Mouse (Mus musculus): ENCODE data around the gene Cfap97d1. TPM values are rescaled to one million over a fixed set of nuclear protein-coding genes. Genes with fewer than 3 reads are reported as not detected.

Cfap97d1 gene
- polyA plus RNA-seq, 1 experiment, result not detected

DNA sequence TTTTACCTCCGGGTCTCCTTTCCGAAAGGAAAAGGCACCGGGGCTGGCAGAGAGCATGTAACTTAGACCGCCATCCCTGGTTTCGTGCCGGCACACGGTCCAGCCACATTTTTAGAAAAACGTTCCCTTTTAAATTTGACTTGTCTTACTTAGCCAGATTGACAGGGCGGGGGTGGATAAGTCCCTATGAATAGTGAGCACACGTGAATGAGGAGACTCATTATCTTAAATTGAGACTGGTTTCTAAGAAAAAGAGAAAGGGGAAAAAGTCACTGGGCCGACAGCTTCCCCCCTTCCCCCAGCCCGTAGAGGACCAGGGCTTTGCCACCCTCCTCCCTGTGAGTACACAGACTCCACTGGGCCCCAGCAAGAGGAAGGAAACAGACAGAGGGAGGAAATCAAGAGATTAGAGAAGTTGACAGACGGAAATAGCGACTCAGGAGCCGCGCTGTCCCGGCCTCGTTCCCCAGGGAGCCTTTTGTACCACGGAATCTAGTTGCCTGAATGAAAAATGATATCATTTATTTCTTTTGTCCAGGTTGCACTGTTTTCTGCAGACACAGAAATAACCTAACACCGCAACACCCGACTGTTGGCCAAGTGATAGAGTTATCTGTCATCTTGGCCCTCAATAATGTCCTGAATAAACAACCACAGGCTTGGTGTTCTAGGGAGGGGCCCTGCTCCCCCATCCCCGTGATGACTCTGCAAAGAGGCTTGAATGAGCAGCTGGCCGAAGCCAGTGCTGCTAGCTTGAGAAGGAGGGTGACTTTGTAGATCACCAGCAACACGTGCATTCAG lies 31.3 kb upstream of the Cfap97d1 start:
- Histone ChIP-seq H3K4me3 (replicated peaks; ENCODE audit: insufficient read depth, low read depth, low read length) (no peak overlapping the region), H3K27me3 (ENCODE audit: control insufficient read depth, insufficient read depth, low read length) (no peaks in the 10 kb centered on the region), H3K27ac (ENCODE audit: insufficient read depth, low read length) (no peak overlapping the region), H3K4me1 (ENCODE audit: control insufficient read depth, insufficient read depth, low read length) (peaks cover 9% of the 10 kb centered on the region)
- WGBS, result 49% methylated on average over 24 of the region's 24 CpGs
- DNase-seq, result no peak
- TF ChIP-seq CTCF (IDR thresholded peaks at IDR 0.05; ENCODE audit: borderline replicate concordance, insufficient read depth, low read depth, low read length), result no peak

DNA sequence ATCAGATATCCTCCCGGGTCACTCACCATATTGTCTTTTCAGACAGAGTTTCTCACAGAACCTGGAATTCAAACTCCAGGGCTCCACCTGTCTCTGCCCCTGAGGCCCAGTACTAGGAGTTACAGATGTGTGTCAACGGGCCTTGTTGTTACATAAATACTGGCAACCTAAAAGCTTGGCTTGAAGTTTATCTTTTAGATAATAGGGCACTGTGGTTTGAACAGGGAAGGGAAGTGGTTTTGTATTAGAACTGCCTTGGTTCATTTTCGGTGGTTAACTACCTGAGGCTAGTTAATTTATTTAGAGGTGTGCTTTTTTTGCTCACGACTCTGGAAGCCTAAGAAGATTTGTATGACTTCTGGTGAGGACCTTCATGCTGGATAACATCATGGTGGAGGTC lies 30.6 kb upstream of the Cfap97d1 start:
- TF ChIP-seq POLR2A (IDR thresholded peaks at IDR 0.05; ENCODE audit: borderline replicate concordance, insufficient read depth, low read length) (no peak), CTCF (IDR thresholded peaks at IDR 0.05; ENCODE audit: borderline replicate concordance, insufficient read depth, low read depth, low read length) (no peak)
- DNase-seq, result no peak
- Histone ChIP-seq H3K27me3 (ENCODE audit: control insufficient read depth, insufficient read depth, low read length) (no peaks in the 10 kb centered on the region), H3K27ac (ENCODE audit: insufficient read depth, low read length) (no peak overlapping the region), H3K4me3 (replicated peaks; ENCODE audit: insufficient read depth, low read depth, low read length) (no peak overlapping the region), H3K4me1 (ENCODE audit: control insufficient read depth, insufficient read depth, low read length) (peaks cover 9% of the 10 kb centered on the region)
- WGBS, result 76% methylated on average over 4 of the region's 4 CpGs

DNA sequence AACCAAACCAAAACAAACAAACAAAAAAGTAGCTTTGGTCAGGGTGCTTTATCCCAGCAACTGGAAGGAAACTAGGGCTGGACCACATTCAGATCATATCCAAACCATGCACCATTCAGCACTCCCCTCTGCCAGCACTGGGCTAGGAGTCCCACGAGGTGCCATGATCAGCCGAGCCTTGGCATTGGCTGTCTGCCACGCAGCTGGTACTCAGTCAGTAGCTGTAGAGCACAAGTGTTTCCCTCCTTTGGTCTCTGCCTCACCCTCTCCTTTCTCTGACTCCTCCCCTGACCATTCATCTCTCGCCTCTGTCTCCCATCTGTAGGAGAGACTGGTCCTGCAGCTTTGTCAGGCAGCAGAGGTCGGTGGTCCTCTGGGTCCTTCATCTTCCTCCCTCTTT lies 26.6 kb upstream of the Cfap97d1 start:
- no peak for DNase-seq
- Histone ChIP-seq H3K4me3 (replicated peaks; ENCODE audit: insufficient read depth, low read depth, low read length) (no peak overlapping the region), H3K4me1 (ENCODE audit: control insufficient read depth, insufficient read depth, low read length) (no peaks in the 10 kb centered on the region), H3K27ac (ENCODE audit: insufficient read depth, low read length) (no peak overlapping the region), H3K27me3 (ENCODE audit: control insufficient read depth, insufficient read depth, low read length) (no peaks in the 10 kb centered on the region)
- TF ChIP-seq POLR2A (IDR thresholded peaks at IDR 0.05; ENCODE audit: borderline replicate concordance, insufficient read depth, low read length), result no peak
- TF ChIP-seq CTCF (IDR thresholded peaks at IDR 0.05; ENCODE audit: borderline replicate concordance, insufficient read depth, low read depth, low read length), result no peak
- WGBS, result 34% methylated on average over 5 of the region's 5 CpGs

DNA sequence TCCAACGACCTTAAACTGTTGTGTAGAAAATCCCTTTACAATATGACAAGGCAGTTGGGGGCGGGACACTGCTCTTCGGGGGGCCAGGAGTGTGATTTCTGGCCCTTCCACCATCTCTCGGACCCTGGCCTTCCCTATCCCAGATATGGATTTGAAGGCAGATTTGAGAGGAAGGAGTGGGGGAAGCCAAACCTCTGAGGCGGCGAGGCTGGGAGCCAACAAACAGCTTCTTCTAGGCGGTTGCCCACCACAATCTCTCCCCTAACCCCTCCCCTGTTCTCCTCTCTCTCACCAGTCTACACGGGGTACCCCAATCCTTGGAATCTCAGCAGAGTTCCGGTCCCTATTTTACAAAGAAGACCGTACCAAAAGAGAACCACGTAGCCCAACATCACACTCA lies 21.0 kb upstream of the Cfap97d1 start:
- Histone ChIP-seq H3K27ac (ENCODE audit: insufficient read depth, low read length) (no peak overlapping the region), H3K27me3 (ENCODE audit: control insufficient read depth, insufficient read depth, low read length) (no peaks in the 10 kb centered on the region), H3K4me3 (replicated peaks; ENCODE audit: insufficient read depth, low read depth, low read length) (peak overlapping the region; percentile 45), H3K4me1 (ENCODE audit: control insufficient read depth, insufficient read depth, low read length) (no peaks in the 10 kb centered on the region)
- WGBS, result 28% methylated on average over 11 of the region's 11 CpGs
- DNase-seq, result no peak
- no peak for TF ChIP-seq POLR2A (IDR thresholded peaks at IDR 0.05; ENCODE audit: borderline replicate concordance, insufficient read depth, low read length)
- TF ChIP-seq CTCF (IDR thresholded peaks at IDR 0.05; ENCODE audit: borderline replicate concordance, insufficient read depth, low read depth, low read length), result no peak

DNA sequence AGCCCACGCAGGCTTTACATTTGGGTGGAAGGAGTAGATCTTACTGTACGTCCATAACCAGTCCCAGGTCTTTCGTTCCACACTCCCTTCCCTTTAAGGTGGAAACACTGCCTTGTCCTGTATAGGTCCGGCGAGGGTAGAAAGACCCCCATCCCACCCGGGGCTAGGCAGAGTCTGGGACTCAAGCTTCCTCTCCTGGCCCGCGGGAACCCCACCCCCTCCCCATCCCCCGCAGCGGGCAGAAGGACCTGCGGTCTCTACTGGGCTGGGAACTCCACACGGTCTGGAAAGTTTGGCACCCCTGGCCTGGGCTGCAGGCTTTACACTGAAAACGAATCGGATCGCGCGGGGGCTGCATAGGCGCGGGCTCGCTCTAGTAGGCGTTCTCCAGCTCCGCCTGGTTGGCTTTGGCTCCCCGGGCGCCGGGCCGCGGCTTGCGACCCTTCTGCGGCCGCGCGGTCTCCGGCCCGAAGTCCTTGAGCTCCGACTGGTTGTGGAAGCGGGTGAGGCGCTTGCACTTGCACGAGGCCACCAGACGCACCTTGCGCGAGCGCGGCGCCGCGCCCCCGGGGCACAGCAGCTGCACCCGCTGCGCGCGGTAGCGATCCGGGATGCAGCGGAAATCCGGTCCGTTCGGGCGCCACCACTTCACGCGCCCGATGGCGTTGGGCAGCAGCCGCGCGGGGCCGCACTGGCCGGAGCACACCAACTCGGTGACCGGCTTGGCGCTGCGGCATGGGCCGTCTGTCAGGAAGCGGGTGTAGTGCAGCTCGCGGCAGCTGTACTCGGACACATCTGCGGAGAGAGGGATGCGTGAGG lies 20.4 kb upstream of the Cfap97d1 start:
- Histone ChIP-seq H3K4me3 (replicated peaks; ENCODE audit: insufficient read depth, low read depth, low read length) (peak overlapping the region; percentile 45), H3K27me3 (ENCODE audit: control insufficient read depth, insufficient read depth, low read length) (no peaks in the 10 kb centered on the region), H3K27ac (ENCODE audit: insufficient read depth, low read length) (no peak overlapping the region), H3K4me1 (ENCODE audit: control insufficient read depth, insufficient read depth, low read length) (peaks cover 6% of the 10 kb centered on the region; the same call in 1 of the 2 replicates)
- TF ChIP-seq CTCF (IDR thresholded peaks at IDR 0.05; ENCODE audit: borderline replicate concordance, insufficient read depth, low read depth, low read length) (no peak), POLR2A (IDR thresholded peaks at IDR 0.05; ENCODE audit: borderline replicate concordance, insufficient read depth, low read length) (no peak)
- peak; percentile 41 to 56 for DNase-seq
- 2% methylated on average over 78 of the region's 78 CpGs for WGBS

DNA sequence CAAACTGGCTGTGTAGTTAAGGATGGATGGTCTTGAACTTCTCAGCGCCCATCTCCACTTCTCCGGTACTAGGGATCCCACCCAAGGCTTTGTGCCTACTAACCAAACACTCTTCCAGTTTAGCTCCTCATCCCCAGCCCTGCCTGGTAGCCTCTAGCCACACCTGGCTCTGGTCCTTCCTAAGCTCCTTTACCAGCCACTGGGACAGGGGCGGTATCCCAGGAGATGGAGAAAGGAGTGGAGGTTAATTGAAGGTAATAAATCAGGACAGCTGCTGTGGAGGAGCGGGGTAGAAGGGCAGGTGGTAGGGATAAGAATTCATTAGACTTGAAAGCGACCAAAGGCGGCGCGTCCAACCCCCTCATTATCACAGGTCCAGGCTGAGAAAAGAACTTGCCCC lies 19.4 kb upstream of the Cfap97d1 start:
- WGBS, result 75% methylated on average over 8 of the region's 8 CpGs
- H3K27ac ChIP-seq (ENCODE audit: insufficient read depth, low read length), result no peak overlapping the region
- H3K4me3 ChIP-seq (replicated peaks; ENCODE audit: insufficient read depth, low read depth, low read length), result no peak overlapping the region
- no peak for DNase-seq
- peaks cover 6% of the 10 kb centered on the region; the same call in 1 of the 2 replicates for H3K4me1 ChIP-seq (ENCODE audit: control insufficient read depth, insufficient read depth, low read length)
- no peaks in the 10 kb centered on the region for H3K27me3 ChIP-seq (ENCODE audit: control insufficient read depth, insufficient read depth, low read length)
- no peak for TF ChIP-seq CTCF (IDR thresholded peaks at IDR 0.05; ENCODE audit: borderline replicate concordance, insufficient read depth, low read depth, low read length)
- no peak for TF ChIP-seq POLR2A (IDR thresholded peaks at IDR 0.05; ENCODE audit: borderline replicate concordance, insufficient read depth, low read length)

DNA sequence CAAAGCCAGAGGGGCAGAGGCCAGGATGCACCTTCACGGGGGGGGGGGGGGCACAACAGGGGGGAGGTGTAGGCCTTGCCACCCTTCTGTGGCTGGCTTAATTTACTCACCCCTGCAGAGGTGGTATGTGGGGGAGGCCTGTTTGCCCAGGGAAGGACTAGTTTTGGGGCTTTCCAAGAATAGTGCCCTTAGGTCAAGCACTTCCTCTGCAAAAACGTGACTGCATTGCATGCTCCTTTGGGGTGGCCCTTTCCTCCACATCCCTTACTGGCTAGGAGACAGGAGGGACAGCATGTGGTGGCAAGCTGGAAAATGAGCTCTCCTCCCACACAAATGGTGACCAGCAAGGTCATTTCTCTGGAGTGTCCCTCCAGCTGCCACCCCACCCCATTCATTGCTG lies 18.5 kb upstream of the Cfap97d1 start:
- Histone ChIP-seq H3K4me1 (ENCODE audit: control insufficient read depth, insufficient read depth, low read length) (peaks cover 6% of the 10 kb centered on the region; the same call in 1 of the 2 replicates), H3K27ac (ENCODE audit: insufficient read depth, low read length) (no peak overlapping the region), H3K4me3 (replicated peaks; ENCODE audit: insufficient read depth, low read depth, low read length) (no peak overlapping the region), H3K27me3 (ENCODE audit: control insufficient read depth, insufficient read depth, low read length) (no peaks in the 10 kb centered on the region)
- TF ChIP-seq CTCF (IDR thresholded peaks at IDR 0.05; ENCODE audit: borderline replicate concordance, insufficient read depth, low read depth, low read length) (no peak), POLR2A (IDR thresholded peaks at IDR 0.05; ENCODE audit: borderline replicate concordance, insufficient read depth, low read length) (no peak)
- WGBS, result 46% methylated on average over 2 of the region's 2 CpGs
- DNase-seq, result no peak

Measured in cerebellum, adult 2 months (tissue).